Mouse (Mus musculus) MN1 (cell line): ENCODE measurements around the gene Mapkapk2.

Experiments
- DNase-seq: peaks from one replicate; pipeline ENCODE4 v3.0.0-alpha.2; 2016; ENCODE audit warnings: low spot score

Mapkapk2 gene

DNA sequence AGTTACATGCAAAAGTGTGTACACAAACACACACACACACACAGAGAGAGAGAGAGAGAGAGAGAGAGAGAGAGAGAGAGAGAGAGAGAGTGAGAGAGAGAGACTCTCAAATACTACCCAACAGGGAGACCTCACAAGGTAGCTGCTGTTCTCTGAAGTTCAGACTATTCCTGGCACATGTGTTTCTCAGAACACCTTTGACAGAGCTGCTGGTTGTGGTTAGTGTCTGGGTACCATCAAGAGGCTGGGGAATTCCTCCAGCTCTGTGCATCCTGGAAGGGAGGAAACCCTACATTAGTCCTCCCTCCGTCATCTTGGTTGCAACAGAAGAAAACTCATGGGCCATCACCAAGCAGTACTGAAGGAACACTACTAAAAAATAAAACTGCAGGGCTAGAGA, 16.9 kb downstream of the Mapkapk2 start:
- no peak for DNase-seq

DNA sequence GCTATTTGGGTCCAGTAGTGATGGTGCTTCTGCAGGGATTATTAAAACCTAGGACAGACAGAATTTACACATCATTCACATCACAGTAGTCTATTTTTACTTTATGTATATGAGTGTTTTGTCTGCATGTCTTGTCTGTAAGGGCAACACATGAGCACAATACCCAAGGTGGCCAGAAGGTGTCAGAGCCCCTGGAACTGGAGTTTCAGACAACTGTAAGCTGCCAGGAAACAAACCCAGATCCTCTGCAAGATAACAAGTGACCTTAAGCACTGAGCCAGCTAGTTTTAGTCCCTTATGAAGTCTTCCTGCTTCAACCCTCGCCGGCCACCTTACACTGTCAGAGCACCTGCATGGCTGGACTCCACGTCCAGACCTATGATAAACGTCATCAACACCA, 17.9 kb downstream of the Mapkapk2 start:
- DNase-seq = no peak

DNA sequence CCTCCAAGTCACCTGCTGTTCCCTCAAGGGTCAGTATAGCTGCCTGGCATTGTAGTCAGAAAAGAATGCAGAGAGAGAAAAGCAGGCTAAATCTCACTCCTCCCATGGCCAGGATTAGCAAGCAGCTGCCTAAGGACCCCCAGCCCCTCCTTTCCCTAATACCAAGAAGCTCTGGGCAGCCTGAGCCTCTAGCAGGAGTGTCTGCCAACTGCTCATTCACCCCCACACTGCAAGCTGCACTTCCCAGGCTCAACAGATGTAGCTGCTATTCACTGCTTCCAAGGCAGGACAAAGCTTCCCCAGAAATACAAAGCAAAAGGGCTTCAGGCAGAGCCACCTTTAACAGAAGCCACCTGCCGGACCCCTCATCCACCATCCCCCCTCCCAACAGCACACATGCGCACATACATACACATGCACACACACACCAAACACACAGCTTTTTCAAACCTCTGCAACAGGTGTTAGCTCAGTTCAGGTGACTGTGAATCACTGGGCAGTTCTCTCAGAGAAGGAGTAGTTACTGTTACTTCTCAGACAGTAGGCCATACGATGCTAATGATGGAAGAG, 18.8 kb downstream of the Mapkapk2 start:
- DNase-seq = no peak

DNA sequence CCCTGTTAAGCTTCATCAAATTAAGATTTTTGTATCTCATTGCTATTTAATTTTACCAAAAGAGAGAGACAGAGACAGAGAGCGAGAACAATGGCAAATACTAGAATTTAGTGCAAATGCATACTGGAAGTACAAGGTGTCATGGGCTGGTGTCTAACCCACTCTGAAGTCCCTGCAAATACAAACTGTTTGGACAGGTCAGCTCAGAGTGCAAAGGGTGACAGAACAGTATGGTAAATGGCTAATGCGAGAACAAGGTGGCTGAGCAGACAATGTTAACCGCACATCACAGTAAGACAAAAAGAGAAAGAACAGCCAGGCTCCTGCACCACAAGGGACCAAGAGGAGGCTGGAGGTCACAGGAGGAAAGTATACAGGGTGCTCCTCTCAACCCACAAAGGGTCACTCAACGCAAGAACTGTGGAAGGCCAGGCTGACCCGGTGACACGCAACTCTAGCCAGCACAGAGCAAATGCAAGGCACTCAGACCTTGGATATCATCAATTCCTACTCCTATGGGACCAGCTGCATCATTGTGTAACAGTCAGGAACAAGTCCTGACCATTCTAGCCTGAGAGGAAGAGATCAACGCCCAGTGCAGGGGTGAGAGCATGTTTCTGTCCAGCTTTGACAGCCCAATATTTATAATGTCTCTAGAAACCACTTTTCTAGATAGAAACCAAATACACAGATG, 22.4 kb downstream of the Mapkapk2 start:
- DNase-seq = no peak

DNA sequence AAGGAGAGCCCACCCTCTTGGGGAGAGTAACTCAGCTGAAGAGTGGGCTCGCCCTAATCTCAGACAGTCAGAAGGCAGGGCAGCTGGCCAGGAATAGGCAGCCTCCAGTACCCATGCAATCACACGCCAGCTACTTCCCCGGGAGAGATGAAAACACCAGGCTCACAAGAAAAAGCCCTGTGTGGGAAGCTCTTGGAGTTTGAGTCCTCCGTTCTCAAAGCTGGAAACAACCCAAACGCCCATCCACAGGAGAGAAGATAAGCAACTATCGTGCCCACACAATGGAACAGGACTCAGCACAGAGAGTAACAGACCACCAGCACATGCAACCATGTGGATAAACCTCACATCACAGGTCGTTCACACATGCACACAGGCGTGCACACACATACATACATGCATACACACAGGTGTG, 23.1 kb downstream of the Mapkapk2 start:
- DNase-seq = no peak

DNA sequence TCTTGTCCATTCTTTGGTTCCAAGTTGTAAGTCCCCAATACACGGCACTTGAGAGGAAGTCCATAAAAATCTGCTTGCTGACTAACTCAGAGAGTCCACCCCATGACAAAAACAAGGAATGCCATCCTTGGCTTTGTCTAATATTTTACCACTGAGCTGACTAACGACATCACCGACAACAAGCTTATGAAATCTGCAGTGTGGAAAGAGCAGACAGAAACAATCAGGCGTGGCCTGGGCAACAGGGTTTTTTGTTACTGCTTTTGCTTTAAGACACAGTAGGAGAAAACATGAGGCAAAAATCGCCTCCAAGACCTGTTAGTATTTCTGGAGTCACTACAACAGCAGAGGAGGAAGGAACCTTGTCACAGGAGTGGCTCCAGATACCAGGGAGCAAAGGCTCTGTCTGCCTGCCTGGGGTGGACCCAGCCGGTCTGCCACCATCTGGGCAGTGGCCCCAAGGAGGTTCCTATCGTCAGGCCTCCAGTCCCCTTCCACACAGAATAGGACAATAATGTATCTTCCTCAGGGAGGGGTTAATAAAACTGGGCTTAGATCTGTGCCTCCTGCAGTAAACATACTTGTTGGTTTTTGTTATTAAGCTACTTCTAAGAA, 25.1 kb downstream of the Mapkapk2 start:
- no peak for DNase-seq

DNA sequence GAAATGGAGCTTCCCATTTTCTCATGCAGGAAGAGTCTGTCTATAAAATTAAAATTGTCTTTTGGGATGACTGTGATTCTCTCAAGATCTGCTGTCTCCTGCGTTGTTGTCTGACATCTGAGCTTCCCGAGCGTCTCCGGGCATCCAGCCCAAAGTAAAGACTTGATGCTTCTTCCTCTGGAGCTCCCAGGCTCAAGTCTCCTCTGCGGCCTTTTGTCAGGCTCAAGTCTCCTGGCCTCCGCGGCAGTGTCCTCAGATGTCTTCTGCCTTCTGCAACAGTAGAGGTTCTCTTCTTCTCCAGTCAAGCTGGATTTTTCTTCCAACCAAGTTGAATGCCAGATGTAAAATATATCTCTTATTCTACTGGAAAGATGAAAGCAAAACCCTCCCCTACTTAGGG, 28.6 kb downstream of the Mapkapk2 start:
- DNase-seq = no peak

DNA sequence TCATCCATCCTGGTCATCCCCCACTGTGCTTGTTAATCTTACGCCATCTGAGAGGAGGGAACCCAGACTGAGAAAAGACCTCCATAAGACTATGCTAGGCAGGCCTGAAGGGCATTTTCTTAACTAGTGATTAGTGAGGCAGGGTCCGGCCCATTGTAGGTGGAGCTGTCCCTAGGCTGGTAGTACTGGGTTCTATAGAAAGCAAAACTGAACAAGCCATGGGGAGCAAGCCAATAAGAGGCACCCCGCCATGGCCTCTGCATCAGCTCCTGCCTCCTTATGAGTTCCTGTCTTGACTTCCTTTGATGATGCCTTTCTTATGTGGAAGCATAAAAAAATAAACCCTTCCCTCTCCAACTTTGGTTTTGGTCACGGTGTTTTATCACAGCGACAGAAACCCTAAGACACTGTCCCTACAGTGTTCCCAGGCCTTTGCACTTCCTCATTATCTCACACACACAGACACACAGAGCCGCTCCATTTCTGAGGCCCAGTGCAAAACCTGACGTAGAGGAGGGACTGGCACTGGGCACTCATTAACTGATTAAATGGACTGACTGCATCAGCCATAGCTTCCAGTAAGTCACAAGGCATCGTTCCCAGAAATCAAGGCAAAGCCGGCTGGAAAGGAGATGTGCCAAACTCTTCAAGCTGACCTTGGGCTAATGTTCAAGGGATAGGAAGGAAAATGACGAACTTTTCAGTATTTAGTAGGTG, 29.5 kb downstream of the Mapkapk2 start:
- DNase-seq = no peak

DNA sequence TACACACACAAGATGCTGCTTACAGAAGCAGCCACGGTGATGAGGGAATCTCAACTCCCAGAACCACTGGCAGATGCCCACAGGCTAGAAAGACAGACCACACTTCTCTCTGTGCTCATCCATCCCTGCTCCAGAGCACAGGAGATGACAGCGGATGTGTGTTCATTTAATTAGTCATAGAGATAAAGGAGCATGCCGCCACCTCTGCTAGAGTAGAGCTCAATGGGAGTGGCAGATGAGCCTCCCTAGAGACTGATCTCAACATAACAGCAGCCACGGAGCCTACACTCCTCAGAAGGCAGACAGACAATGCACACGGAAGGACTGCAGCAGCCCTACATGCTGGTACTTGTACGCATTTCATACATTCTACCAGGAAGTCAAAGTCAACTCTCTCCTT, 33.4 kb downstream of the Mapkapk2 start:
- DNase-seq = peak; percentile 84

DNA sequence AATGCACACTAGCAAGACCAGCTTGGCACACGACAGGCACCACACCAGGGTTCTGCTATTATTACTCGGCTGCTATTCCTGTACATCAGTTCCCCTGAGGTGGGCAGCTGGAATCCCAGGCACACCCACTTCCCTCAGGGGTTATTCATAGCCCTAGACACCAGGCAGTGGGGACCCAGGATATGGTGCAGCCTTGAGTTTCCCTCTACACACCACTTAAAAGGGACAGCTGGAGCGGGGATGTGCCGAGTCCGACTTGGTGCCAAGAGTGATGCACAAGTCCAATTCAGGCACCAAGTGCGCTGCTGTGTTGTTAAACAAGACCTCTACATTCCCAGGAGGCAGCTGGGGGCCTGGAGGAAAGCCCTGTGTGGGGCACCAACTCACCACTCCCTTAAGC, 34.8 kb downstream of the Mapkapk2 start:
- DNase-seq = no peak

DNA sequence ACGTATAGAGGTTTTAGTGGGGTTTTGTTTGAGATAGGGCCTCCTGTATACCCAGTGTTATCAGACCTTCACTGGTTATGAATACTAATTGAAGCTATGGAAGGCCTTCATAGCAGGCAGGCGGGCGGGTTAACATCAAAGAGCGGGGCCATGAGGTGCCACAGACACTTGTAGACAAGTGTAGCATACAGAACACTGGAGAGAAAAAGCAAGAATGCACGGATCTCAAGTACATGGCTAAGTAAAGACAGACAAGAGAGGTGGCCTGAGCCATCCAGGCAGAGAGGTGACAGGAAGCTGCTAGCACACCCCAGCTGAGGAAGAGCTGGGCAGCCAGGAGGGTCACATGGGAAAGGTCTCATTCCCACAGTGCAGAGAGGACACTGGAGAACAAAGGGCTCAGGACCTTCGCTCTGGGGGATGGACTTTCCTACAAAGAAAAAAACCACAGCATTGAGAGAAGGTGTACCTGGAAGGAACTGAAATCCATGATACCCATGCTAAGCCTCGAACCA, 35.8 kb downstream of the Mapkapk2 start:
- no peak for DNase-seq

DNA sequence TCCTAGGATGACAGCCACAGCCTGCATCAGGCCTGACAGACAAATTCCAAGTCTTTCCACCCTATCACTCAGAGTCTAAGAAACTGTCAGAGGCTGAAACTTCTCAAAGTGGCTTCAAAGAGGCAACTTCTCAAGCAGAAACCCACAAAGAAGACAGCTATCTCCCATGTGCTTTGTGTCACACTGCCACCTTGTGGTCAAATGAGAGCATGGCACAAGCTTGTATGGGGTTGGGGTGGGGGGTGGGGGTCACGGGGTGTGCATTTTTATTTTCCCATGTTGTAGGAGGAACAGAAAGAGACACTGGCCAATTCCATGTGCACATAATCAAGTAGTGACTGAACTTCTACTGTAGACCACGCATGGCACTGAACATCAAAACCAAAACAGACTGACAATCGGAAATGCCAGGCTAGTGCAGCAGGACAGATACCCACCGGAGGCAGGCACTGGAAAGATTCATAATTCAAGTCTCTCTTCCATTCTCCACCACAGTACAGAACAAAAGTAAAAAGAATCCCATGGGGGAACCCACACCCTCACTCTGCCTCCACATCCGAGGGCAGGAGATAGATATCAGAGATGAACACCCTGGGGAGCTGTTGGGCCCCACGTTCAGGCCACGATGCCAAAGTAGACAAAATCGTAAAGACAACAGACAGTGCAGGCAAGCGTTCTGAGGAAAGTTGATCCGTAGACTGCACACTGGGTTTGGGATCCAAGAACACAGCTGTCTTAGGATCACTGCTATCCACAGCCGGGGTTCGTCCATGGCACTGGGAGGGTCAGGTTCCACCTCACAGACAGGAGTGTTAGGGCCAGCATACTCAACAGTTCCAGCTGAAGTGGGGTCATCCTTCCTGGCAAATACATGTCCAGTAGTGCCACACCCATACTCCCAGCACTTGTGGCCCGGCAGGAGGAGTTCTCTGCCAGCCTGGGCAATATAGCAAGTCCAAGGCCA, 37.1 kb downstream of the Mapkapk2 start:
- DNase-seq = peak; percentile 27

DNA sequence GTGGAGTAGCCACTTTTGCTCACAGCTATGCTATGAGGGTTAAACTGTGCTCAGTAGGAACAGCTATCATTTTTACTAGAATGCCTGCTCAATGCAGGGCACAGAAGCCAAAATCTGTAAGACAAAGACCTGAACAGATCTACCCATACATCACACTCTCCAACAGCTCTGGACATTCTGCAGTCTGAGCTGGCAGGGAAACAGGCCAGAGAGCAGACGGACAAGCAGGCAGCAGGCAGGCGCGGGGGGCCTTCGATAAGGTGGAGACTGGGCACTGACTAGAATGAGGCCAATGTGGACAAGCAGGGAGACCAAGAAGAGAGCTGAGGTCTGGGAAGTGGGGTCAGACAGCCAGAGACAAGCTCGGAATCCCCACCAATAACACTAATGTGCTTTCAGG, 37.8 kb downstream of the Mapkapk2 start:
- DNase-seq = no peak

DNA sequence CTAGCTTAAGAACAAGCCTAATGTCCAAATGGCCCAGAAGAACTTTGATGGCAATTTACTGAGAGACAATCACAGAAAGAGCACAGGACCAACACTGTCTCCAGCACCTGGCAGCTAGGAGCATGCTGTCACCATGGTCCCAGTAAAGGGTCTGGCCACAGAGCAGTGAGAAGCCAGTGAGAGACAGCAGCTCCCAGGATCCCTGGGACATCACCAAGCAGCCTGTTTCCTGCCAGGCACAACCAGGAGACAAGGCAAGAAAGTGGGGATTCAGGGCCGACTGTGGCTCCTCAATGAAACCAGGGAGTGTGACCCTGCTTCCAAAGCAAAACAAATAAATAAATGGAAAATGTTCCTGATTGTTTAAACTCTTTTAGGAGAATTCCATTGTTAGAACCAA, 38.2 kb downstream of the Mapkapk2 start:
- no peak for DNase-seq

DNA sequence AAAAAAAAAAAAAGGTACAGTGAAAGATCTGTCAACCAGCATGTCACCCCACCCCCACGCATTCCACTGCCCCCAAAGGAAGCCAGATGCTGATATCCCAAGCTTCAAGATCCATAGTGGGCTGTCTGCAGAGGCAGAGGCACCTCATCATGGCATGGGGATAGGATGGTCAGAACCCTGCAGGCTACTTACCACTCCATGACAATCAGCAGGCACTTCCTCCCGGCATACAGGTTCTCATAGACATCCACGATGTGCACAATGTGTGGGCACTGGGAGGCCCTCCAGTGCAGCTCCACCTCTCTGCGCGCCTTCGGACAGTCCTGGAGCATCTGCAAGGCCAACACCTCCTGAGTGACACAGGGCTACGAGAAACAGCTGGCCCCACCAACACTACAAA, 39.2 kb downstream of the Mapkapk2 start:
- DNase-seq = no peak

DNA sequence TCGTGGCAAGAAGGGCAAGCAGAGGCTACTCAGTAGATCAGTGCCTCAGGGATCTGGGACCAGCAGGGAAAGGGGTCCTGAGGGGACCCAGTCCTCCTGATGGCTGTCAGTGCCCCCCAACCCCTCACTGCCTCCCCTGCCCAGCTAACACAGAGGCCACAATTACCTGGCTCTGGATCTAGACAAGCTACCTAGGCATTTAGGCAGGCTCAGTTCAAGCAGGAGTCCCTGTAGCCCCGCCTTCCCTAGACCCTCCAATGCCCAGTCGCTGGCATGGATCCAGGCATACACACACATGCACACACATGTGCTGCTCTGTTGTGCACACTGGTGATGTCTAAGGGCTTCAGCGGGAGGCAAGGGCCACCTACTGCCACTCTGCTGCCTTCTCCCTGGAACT, 43.4 kb downstream of the Mapkapk2 start:
- DNase-seq = no peak

DNA sequence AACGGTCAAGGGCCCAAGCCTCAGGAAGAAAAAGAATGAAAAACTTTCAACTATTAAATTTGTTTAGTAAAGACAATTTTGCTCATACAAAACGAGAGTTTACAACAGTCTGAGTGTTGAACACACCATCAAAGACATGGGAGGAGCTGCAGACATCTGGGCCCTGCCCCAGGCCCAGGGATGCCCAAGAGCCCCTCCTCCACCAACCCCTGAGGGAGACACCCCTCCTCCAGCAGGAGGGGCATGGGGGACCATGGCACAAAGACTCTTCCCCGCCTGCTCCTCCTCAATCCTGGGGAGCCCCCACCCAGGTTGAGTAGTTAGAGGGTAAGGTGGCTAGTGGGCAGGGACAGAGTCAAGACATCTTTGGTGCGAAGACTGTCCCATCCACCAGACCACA, 44.0 kb downstream of the Mapkapk2 start:
- no peak for DNase-seq

DNA sequence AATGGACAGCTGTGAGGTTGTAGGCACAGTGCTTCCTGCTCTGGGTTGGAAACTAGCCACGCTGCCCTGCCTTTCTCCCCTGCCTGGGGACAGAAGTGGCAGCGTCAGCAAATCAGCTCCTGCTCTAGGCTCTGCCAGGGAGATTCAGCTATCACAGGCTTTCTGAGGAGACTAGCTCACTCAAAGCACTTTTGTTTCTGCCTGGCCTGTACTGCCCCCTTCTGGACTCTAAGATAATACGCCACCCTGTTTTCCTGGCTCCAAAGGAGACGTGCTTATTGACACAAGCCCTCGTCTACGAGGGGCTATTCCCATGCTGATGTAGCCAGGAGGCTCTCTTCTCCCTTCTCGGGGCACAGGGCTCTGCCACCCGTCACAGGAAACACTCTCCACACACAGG, 44.4 kb downstream of the Mapkapk2 start:
- DNase-seq = peak; percentile 65

DNA sequence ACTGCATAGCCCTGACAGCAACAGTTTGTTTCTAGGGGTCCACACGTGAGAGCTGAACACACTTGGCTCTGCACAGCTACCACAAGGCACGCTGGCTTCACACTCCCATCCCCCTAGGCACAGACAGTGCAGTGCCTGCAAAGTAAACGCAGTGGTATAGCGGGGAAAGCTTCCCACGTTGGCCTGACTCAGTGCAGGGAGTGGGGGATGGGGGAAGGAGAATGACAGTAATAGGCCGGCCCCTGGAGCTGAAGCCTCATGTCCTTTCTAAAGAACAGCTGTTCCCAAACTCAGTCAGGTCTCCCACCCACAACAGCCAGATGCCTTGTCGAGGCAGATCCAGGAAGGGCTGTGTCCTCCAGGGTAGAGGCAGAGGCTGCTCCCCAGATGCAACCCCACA, 46.6 kb downstream of the Mapkapk2 start:
- no peak for DNase-seq

DNA sequence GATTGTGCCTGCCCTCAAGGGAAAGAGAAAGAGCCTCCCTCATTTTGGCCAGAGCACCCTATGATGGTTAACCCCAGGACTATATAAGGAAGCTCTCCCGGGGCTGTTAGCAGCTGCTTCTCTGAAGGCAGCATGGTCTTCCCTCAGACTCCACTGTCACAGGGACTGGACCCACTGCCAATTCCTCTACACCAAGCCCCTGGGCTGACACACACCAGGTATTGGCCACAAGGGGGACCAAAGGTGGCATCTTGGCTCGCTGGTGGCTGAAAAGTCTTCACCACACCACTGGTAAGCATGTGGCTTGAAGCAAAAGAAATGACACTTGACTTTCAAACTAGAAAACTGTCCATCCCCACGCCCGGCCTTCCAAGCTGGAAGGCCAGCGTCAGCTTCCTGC, 47.0 kb downstream of the Mapkapk2 start:
- no peak for DNase-seq

DNA sequence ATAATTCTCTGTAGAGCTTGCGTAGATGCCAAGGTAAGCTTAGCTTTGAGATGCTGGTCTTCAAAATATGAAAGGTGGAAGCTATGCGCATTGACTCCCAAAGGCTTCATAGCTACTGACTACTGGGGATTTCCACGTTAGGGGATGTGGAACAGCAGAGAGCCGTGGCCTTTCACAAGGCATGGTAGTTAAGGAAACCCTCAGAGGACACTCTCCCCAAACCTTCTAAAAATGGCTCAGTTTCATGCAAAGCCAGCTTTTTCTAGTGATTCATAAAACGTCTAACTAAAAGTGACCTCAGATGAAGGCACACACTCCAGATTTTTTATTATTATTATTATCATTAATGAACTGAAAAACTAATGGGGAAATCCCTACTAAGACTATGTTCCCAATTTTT, 47.6 kb downstream of the Mapkapk2 start:
- DNase-seq = no peak

DNA sequence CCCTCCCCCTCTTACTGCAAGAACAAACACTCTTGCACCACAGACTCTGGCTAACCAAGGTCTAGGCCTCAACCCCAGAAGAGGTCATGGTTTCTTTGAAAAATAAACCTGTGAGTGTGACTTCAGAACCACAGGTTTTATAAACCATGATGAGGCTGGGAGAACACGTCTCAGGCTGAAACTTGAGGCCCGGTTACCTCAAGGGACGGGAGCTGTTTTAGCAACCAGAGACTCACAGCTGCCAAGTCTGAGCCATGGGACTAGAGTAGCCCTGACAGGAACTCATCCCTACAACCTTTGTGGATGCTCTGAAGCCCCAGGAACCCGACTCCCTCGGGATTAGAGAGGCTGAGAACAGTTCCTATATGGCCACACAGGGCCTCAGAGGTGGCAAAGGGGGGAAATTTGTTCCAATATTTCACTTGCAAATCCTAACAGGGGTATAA, 48.2 kb downstream of the Mapkapk2 start:
- no peak for DNase-seq
